Mouse (Mus musculus): ENCODE measurements around the gene Tspan2.

- no peak for TF ChIP-seq TCF12 (IDR thresholded peaks at IDR 0.05; ENCODE audit: insufficient read depth, poor library complexity, severe bottlenecking)
- TF ChIP-seq USF1 (IDR thresholded peaks at IDR 0.05; ENCODE audit: low read depth): no peak
- TF ChIP-seq CEBPB (IDR thresholded peaks at IDR 0.05; ENCODE audit: insufficient read depth, poor library complexity, severe bottlenecking): no peak
- TF ChIP-seq E2F4 (IDR thresholded peaks at IDR 0.05; ENCODE audit: insufficient read depth): no peak
- TF ChIP-seq POLR2A (IDR thresholded peaks at IDR 0.05; ENCODE audit: insufficient read length, low read depth): no peak
- TF ChIP-seq POLR2AphosphoS2 (IDR thresholded peaks at IDR 0.05; ENCODE audit: insufficient read length, low read depth): no peak
- no peak for TF ChIP-seq MAX (IDR thresholded peaks at IDR 0.05; ENCODE audit: low read depth)
- no peak for TF ChIP-seq REST (IDR thresholded peaks at IDR 0.05; ENCODE audit: insufficient read depth, insufficient read length)
- TF ChIP-seq MYOG (IDR thresholded peaks at IDR 0.05; ENCODE audit: control insufficient read depth in 1 of 3, insufficient read depth in 1 of 3, insufficient read length in 2 of 3, low read depth in 2 of 3): no peak
- no peak for TF ChIP-seq MYOD1 (IDR thresholded peaks at IDR 0.05; ENCODE audit: control insufficient read depth in 1 of 3, insufficient read length in 2 of 3, low read depth in 2 of 3)
Measured at GRCm38 (mm10) chr3:102687852-102688251, 46.5 kb upstream of the Tspan2 start.
